Mouse (Mus musculus) forebrain, embryonic 13.5 days (tissue): Measurements from ENCODE around the gene Dapk1. TPM values are rescaled to one million over a fixed set of nuclear protein-coding genes. Genes with fewer than 3 reads are reported as not detected.

Experiments
- ATAC-seq: fragments of 200-750 bp; cut with Nextera tagmentation; 2 replicates; pipeline ENCODE4 v1.8.0; 2017
- H3K27ac ChIP-seq: fragments of 300-500 bp; sonication (generic); 2 replicates; pipeline ENCODE4 v1.5.1; 2015; ENCODE audit warnings: inconsistent platforms, mild to moderate bottlenecking, moderate library complexity
- H3K27me3 ChIP-seq: fragments of 300-500 bp; sonication (generic); 2 replicates; pipeline ENCODE4 v1.6.1; 2015; ENCODE audit warnings: mild to moderate bottlenecking, inconsistent platforms
- H3K36me3 ChIP-seq: fragments of 300-500 bp; sonication (generic); 2 replicates; pipeline ENCODE4 v1.6.1; 2015; ENCODE audit warnings: mild to moderate bottlenecking, inconsistent platforms; ENCODE audit not compliant: poor library complexity, severe bottlenecking
- H3K4me1 ChIP-seq: fragments of 300-500 bp; sonication (generic); 2 replicates; pipeline ENCODE4 v1.6.1; 2015; ENCODE audit warnings: inconsistent platforms
- H3K4me2 ChIP-seq: fragments of 300-500 bp; sonication (generic); 2 replicates; pipeline ENCODE4 v1.6.1; 2015; ENCODE audit warnings: inconsistent platforms, mild to moderate bottlenecking, moderate library complexity
- H3K4me3 ChIP-seq: fragments of 300-500 bp; sonication (generic); 2 replicates; pipeline ENCODE4 v1.5.1; 2015; ENCODE audit warnings: mild to moderate bottlenecking, inconsistent platforms
- H3K9ac ChIP-seq: fragments of 300-500 bp; sonication (generic); 2 replicates; pipeline ENCODE4 v1.6.1; 2015; ENCODE audit warnings: mild to moderate bottlenecking, inconsistent platforms
- H3K9me3 ChIP-seq: fragments of 300-500 bp; sonication (generic); replicated peaks from 2 replicates; pipeline ENCODE4 v1.6.1; 2016; ENCODE audit warnings: inconsistent platforms
- WGBS: fragments of 180-500 bp; shearing (Covaris S2); methylation state at CpG from one replicate; pipeline ENCODE4 v1.1.7; 2015; 5-methylcytosine and 5-hydroxymethylcytosine counted together
- polyA plus RNA-seq: library from polyadenylated mRNA; unstranded; fragments of >200 nt; fragmentation: Nextera tagmentation; extraction: Ambion mirVana; gene quantifications from 2 replicates; pipeline ENCODE4 v1.2.1, GENCODE M21; 2015

Dapk1 gene
- polyA plus RNA-seq, 1 experiment from 2014 or later = 37.0 TPM

GRCm38 (mm10) chr13:60748556-60748955, 146.8 kb downstream of the Dapk1 start:
- H3K36me3 ChIP-seq = peaks cover 72% of the 10 kb centered on the region
- no peak overlapping the region for H3K4me2 ChIP-seq
- H3K9ac ChIP-seq = no peak overlapping the region
- WGBS = 87% methylated on average over 2 of the region's 2 CpGs
- no peak overlapping the region for H3K27ac ChIP-seq
- H3K4me3 ChIP-seq = no peak overlapping the region
- H3K9me3 ChIP-seq = no peaks in the 10 kb centered on the region; the same call in 1 of the 2 replicates
- peaks cover 6% of the 10 kb centered on the region for H3K4me1 ChIP-seq
- H3K27me3 ChIP-seq = no peaks in the 10 kb centered on the region
- ATAC-seq = no peak

GRCm38 (mm10) chr13:60750930-60751329, 149.2 kb downstream of the Dapk1 start:
- Histone ChIP-seq H3K36me3 (peaks cover 89% of the 10 kb centered on the region), H3K27ac (no peak overlapping the region), H3K4me1 (no peaks in the 10 kb centered on the region), H3K4me2 (no peak overlapping the region), H3K4me3 (no peak overlapping the region), H3K27me3 (no peaks in the 10 kb centered on the region), H3K9ac (no peak overlapping the region), H3K9me3 (no peaks in the 10 kb centered on the region; the same call in 1 of the 2 replicates)
- WGBS = 94% methylated on average over 7 of the region's 7 CpGs
- ATAC-seq = no peak

GRCm38 (mm10) chr13:60753216-60753615, 151.5 kb downstream of the Dapk1 start:
- Histone ChIP-seq H3K9me3 (no peaks in the 10 kb centered on the region; the same call in 1 of the 2 replicates), H3K27ac (no peak overlapping the region), H3K4me3 (no peak overlapping the region), H3K4me2 (no peak overlapping the region), H3K36me3 (peaks cover 92% of the 10 kb centered on the region), H3K4me1 (no peaks in the 10 kb centered on the region), H3K9ac (no peak overlapping the region), H3K27me3 (no peaks in the 10 kb centered on the region)
- ATAC-seq = no peak
- 93% methylated on average over 6 of the region's 6 CpGs for WGBS

- ATAC-seq = no peak
- H3K36me3 ChIP-seq = peaks cover 85% of the 10 kb centered on the region
Measured at GRCm38 (mm10) chr13:60755251-60755650, 153.5 kb downstream of the Dapk1 start.

GRCm38 (mm10) chr13:60757292-60757691, 155.5 kb downstream of the Dapk1 start:
- Histone ChIP-seq H3K9me3 (no peaks in the 10 kb centered on the region; the same call in 1 of the 2 replicates), H3K27me3 (no peaks in the 10 kb centered on the region), H3K36me3 (peaks cover 84% of the 10 kb centered on the region), H3K4me3 (no peak overlapping the region), H3K4me2 (no peak overlapping the region), H3K9ac (no peak overlapping the region), H3K4me1 (no peaks in the 10 kb centered on the region), H3K27ac (no peak overlapping the region)
- no peak for ATAC-seq
- WGBS = 93% methylated on average over 13 of the region's 13 CpGs

More at GRCm38 (mm10) chr13:60755251-60755650, 153.5 kb downstream of the Dapk1 start:
- no peak overlapping the region for H3K9ac ChIP-seq
- H3K4me1 ChIP-seq = no peaks in the 10 kb centered on the region
- no peaks in the 10 kb centered on the region for H3K27me3 ChIP-seq
- no peak overlapping the region for H3K27ac ChIP-seq
- 93% methylated on average over 2 of the region's 2 CpGs for WGBS
- no peaks in the 10 kb centered on the region; the same call in 1 of the 2 replicates for H3K9me3 ChIP-seq
- H3K4me2 ChIP-seq = no peak overlapping the region
- H3K4me3 ChIP-seq = no peak overlapping the region

GRCm38 (mm10) chr13:60759136-60759535, 157.4 kb downstream of the Dapk1 start:
- 38% methylated on average over 6 of the region's 6 CpGs for WGBS
- Histone ChIP-seq H3K9ac (no peak overlapping the region), H3K36me3 (peaks cover 80% of the 10 kb centered on the region), H3K27me3 (no peaks in the 10 kb centered on the region), H3K9me3 (no peaks in the 10 kb centered on the region), H3K4me3 (no peak overlapping the region), H3K27ac (no peak overlapping the region), H3K4me1 (no peaks in the 10 kb centered on the region), H3K4me2 (no peak overlapping the region)
- 0 out of 2 replicates have a peak, but pooled peaks have one; percentile 14 for ATAC-seq

GRCm38 (mm10) chr13:60760392-60760791, 158.6 kb downstream of the Dapk1 start:
- WGBS = 95% methylated on average over 12 of the region's 12 CpGs
- Histone ChIP-seq H3K27me3 (no peaks in the 10 kb centered on the region), H3K9me3 (no peaks in the 10 kb centered on the region), H3K4me2 (no peak overlapping the region), H3K4me3 (no peak overlapping the region), H3K36me3 (peaks cover 78% of the 10 kb centered on the region), H3K27ac (no peak overlapping the region), H3K4me1 (no peaks in the 10 kb centered on the region), H3K9ac (no peak overlapping the region)
- no peak for ATAC-seq

GRCm38 (mm10) chr13:60761161-60761560, 159.4 kb downstream of the Dapk1 start:
- no peaks in the 10 kb centered on the region for H3K9me3 ChIP-seq
- H3K9ac ChIP-seq = no peak overlapping the region
- no peak overlapping the region for H3K27ac ChIP-seq
- no peak for ATAC-seq
- H3K4me3 ChIP-seq = no peak overlapping the region
- no peaks in the 10 kb centered on the region for H3K27me3 ChIP-seq
- no peak overlapping the region for H3K4me2 ChIP-seq
- H3K4me1 ChIP-seq = no peaks in the 10 kb centered on the region
- peaks cover 71% of the 10 kb centered on the region for H3K36me3 ChIP-seq
- WGBS = 96% methylated on average over 17 of the region's 17 CpGs

GRCm38 (mm10) chr13:60780534-60780933, 178.8 kb downstream of the Dapk1 start:
- Histone ChIP-seq H3K9me3 (no peaks in the 10 kb centered on the region), H3K9ac (no peak overlapping the region), H3K27ac (no peak overlapping the region), H3K4me2 (no peak overlapping the region), H3K4me3 (no peak overlapping the region), H3K27me3 (no peaks in the 10 kb centered on the region), H3K4me1 (no peaks in the 10 kb centered on the region), H3K36me3 (no peaks in the 10 kb centered on the region)
- WGBS = 89% methylated on average over 3 of the region's 3 CpGs
- ATAC-seq = no peak

GRCm38 (mm10) chr13:60783301-60783700, 181.6 kb downstream of the Dapk1 start:
- Histone ChIP-seq H3K9ac (no peak overlapping the region), H3K4me1 (no peaks in the 10 kb centered on the region), H3K27me3 (no peaks in the 10 kb centered on the region), H3K4me2 (no peak overlapping the region), H3K4me3 (no peak overlapping the region), H3K9me3 (no peaks in the 10 kb centered on the region), H3K27ac (no peak overlapping the region), H3K36me3 (no peaks in the 10 kb centered on the region)
- WGBS = 90% methylated on average over 7 of the region's 7 CpGs
- no peak for ATAC-seq

- Histone ChIP-seq H3K4me3 (no peak within 1 kb of the TSS), H3K27me3 (no peaks in the 10 kb centered on the region), H3K36me3 (no peaks in the 10 kb centered on the region)
Measured at GRCm38 (mm10) chr13:60786264-60786663, 184.5 kb downstream of the Dapk1 start, which contains the start of gene BC051665. BC051665 (minus strand) TSS chr13:60786364.

GRCm38 (mm10) chr13:60789466-60789865, 187.7 kb downstream of the Dapk1 start:
- Histone ChIP-seq H3K36me3 (no peaks in the 10 kb centered on the region), H3K27ac (no peak overlapping the region), H3K4me2 (no peak overlapping the region), H3K27me3 (no peaks in the 10 kb centered on the region), H3K4me3 (no peak overlapping the region), H3K9me3 (no peaks in the 10 kb centered on the region), H3K4me1 (no peaks in the 10 kb centered on the region), H3K9ac (no peak overlapping the region)
- 83% methylated on average over 1 of the region's 1 CpGs for WGBS
- ATAC-seq = no peak

More at GRCm38 (mm10) chr13:60786264-60786663, 184.5 kb downstream of the Dapk1 start, which contains the start of gene BC051665:
- Histone ChIP-seq H3K4me1 (no peaks in the 10 kb centered on the region), H3K4me2 (no peak within 1 kb of the TSS), H3K9me3 (no peaks in the 10 kb centered on the region), H3K27ac (no peak within 1 kb of the TSS), H3K9ac (no peak within 1 kb of the TSS)
- ATAC-seq = no peak

GRCm38 (mm10) chr13:60802749-60803148, 201.0 kb downstream of the Dapk1 start, which contains the start of gene Ctsll3:
Ctsll3 (minus strand) TSS chr13:60802849.
- no peak within 1 kb of the TSS for H3K27ac ChIP-seq
- H3K36me3 ChIP-seq = no peaks in the 10 kb centered on the region
- WGBS = 71% methylated on average over 1 of the region's 1 CpGs
- ATAC-seq = no peak
- H3K4me2 ChIP-seq = no peak within 1 kb of the TSS
- no peaks in the 10 kb centered on the region for H3K9me3 ChIP-seq
- no peak within 1 kb of the TSS for H3K4me3 ChIP-seq
- H3K27me3 ChIP-seq = no peaks in the 10 kb centered on the region
- H3K4me1 ChIP-seq = no peaks in the 10 kb centered on the region
- no peak within 1 kb of the TSS for H3K9ac ChIP-seq
